Mouse (Mus musculus): ENCODE results near the gene Dxo.
"Not testable (repeated sequence)": the region's sequence is repeated elsewhere in the genome, so short reads cannot be mapped to it uniquely, and the experiment has no call there.

The Dxo gene

GRCm38 (mm10) chr17:34836856-34837221, at the start of gene Dxo, which contains the start of gene Stk19:
TSS of gene Dxo (plus strand) at chr17:34837019.
TSS of gene Stk19 (minus strand) at chr17:34836945.
- DNase-seq: peak; percentile 98

DNA sequence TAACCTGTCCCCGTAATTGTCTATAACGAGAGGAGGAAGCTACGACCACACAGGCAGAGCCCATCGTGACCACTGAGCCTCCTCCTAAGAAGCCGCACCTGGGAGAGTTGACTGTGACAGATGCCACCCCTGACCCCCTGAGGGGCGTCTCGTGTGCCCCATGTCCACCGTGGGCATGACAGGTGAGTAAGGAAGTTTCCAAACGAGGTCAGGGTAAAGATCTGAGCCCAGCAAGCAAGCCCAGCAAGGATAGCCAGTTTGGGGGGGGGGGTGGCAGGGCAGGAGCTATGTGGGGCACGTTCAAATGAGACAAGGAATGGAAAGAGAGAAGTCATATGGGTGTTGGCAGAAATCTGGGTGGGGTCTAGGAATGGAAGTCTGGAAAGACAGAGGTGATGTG, 41.8 kb upstream of the Dxo start:
- no peak for DNase-seq

DNA sequence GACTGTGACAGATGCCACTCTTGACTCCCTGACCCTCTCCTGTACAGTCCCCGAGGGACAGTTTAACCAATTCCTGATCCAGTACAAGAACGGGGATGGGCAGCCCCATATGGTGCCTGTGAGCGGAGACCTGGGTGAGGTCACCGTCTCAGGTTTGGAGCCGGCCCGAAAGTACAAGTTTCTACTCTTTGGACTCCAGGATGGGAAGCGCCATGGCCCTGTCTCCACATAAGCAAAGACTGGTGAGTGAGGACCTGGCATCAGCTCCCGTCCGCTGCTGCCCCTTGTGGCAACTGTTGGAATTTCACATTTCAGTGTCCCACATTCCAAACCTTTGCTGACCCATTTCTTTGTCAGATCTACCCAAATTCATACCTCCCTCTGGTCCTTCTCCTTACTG, 41.2 kb upstream of the Dxo start:
- DNase-seq: peak; percentile 60

- DNase-seq: no peak
Measured at GRCm38 (mm10) chr17:34796311-34797140, 40.3 kb upstream of the Dxo start.

DNA sequence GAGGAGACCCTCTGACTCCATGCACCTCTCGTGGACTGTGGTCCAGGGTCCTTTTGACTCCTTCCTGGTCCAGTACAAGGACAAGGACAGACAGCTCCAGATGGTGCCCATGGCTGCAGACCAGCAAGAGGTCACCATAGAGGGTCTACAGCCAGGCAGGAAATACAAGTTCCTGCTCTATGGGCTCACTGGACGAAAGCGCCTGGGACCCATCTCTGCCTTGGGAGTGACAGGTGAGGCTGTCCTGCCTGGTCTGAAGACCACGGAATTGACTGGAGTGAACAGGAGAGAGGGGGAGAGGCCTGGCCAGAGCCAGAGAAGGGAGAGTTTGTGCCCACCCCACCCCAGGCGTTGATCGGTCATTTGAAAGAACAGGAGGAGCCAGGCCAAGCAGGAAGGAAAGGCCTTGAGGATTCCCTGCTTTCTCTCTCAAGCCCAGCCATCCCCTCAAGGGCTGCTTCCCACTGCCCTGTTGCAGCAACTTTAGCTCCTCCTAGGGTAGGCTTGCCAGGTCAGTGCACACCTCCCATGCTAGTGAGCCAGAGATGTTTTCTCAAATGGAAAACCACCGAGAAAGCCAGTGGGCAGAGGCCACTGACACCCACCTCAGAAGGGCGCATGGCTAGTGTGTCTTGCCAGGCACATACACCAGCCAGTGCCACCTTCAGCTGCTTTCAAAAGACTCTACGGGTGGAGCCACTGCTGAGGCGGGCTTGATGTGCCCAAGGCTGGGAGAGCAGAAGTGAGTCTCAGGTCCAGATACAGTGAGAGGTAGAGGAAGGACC, 39.4 kb upstream of the Dxo start:
- DNase-seq: not testable (repeated sequence)

DNA sequence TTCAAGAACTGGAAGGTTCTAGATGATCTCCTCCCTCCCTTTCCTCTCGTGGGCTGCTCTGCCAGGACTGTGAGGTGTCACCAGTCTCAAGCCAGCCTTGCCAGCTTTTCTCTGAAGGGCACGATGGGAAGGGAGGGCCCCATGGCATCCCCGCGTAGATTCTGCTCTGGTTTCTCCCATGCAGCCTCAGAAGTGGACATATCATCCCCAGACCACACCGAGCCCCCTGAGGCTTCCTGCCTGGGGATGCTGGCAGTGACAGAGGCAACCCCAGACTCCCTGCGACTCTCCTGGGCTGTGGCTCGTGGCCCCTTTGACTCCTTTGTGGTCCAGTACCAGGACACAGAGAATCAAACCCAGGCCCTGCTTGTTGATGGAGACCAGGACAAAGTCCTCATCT, 38.7 kb upstream of the Dxo start:
- DNase-seq: not testable (repeated sequence)

DNA sequence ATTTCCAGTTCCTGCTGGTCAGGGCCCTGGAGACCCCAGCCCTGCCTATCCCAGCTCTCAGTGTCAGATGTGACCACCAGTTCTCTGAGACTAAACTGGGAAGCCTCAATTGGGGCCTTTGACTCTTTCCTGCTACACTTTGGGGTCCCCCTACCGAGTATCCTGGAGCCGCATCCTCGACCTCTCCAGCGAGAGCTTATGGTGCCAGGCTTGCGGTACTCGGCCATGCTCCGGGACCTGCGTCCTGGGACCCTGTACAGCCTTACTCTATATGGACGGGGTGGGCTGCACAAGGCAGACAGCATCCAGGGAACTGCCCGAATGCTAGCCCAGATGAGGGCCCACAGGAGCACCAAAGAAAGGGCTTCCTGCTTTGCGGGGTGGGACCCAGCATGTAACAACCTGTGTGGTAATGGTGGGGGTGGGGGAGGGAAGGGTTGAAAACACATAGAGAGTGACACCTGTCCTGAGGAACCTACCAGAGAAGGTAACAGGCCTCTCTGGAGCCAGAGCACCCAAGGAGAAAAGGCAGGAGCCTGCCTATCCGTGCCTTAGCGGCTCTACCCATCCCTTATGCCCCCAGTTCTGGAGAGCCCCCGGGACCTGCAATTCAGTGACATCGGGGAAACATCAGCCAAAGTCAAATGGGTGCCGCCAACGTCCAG, 37.8 kb upstream of the Dxo start:
- no peak for DNase-seq

- no peak for DNase-seq
Measured at GRCm38 (mm10) chr17:34799531-34799925, 37.3 kb upstream of the Dxo start.

GRCm38 (mm10) chr17:34800781-34801305, 36.0 kb upstream of the Dxo start:
- DNase-seq: not testable (repeated sequence)

DNA sequence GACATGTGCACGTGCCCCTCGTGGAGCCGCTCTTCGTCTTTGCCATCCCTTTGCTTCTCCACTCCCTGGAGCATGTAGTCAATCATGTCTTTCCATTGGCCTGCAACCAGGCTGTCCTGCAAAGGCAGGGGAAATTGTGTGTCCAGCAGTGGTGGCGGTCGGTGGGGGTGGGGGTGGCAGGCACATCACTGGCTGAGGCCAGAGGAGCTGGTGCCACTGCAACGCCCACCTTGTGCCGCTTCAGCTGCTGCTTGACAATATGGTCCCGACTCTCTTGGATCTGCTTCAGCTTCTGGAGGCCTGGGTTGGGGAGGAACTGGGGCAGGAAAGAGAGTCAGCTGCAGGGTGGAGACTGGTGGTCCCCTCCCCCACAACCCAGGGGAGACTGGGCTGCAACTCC, 34.1 kb upstream of the Dxo start:
- DNase-seq: not testable (repeated sequence)

DNA sequence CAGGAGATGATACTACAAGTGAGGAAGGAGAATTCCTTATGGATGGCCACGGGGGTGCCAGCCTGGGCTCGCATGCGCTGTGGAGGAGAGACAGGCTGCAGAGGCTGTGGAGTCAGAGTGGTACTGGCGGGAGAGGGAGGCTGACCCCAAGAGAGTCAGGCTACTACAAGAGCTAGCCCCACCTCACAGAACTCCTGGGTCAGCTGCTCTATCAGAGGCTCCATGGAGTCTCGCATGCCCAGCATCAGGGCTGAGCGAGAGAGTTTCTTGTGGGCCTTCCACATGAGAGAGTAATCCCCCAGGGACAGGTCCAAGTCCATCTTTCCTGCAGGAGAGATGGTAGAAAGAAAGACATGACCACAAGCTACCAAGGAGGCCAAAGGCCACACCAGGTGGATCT, 33.5 kb upstream of the Dxo start:
- DNase-seq: not testable (repeated sequence)

- DNase-seq: not testable (repeated sequence)
Measured at GRCm38 (mm10) chr17:34804301-34804700, 32.5 kb upstream of the Dxo start, which contains the start of gene Cyp21a1. TSS of gene Cyp21a1 (minus strand) at chr17:34804561.

DNA sequence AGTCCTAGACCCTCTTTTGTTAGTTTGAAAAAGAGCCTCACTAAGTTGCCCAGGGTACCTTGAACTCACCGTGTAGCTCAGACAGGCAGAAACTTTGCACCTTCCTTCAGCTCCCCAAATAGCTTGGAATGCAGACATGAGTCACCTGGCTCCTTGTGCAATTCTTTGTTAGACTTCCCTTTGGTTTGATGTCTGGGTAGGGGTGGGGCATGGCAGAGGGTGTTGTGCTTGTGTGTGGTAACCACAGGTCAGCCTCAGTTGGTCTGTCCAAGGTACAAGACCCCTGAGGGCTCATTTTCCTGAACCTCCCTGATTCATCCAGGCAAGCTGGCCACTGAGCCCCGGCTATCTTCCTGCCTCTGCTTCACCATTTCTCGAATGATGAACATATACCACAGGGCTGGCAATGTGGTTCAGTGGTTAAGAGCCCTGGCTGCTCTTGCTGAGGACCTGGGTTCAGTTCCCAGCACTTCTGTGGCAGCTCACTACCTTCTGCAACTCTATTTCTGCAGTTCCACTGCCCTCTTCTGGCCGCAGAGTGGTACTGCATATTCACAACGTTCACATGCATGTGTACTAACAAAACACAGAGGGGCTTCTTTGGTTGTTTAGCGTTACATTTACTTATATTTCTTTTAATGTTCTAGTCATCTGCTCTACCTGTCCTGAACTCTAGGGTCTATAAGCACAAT, 31.8 kb upstream of the Dxo start:
- DNase-seq: peak; percentile 8

DNA sequence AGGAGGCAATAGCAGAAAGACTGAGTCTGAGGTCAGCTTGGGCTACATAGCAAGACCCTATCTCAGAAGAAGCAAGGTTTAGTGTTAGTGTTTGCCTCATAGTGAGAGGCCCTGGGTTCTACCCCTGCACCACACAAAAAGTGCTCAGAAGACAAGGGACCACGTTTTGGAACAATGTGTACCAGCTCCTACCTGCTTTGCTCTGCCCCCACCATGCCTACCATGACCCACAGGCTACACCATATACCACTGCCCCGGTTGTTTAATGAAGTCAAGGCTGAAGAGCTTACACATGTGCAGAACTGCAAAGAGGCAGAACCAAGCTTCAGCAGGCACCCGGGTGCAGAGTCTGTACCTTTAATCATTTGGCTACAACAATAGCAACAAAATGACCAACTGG, 29.6 kb upstream of the Dxo start:
- DNase-seq: no peak

DNA sequence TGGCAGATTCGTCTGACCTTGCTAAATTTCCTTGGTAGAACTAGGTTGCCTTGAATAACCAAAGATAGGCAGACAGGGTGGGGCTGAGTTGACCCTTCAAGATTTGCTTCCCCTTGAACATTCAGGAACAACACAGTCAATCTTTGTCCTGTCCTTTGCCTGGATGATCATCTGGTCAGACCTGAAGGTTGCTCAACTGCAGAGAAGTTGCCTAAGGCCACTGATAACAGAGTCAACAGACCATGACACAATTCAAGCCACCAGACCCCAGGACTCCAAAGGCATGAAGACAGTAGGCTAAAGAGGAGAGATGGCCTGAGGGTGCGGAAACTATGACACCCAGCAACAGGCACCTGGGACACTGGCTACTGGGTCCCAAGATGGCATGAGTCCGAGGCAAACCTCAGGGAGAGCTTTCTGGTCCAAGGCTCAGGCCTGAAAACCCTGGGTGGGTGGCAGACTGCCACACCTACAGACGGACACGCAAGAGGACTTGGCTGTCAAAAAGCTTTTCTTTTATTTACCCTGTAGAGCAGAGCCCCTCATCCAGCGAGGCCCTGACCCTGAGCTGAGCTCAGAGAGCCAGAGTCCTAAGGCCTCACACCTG, 28.1 kb upstream of the Dxo start:
- DNase-seq: no peak

DNA sequence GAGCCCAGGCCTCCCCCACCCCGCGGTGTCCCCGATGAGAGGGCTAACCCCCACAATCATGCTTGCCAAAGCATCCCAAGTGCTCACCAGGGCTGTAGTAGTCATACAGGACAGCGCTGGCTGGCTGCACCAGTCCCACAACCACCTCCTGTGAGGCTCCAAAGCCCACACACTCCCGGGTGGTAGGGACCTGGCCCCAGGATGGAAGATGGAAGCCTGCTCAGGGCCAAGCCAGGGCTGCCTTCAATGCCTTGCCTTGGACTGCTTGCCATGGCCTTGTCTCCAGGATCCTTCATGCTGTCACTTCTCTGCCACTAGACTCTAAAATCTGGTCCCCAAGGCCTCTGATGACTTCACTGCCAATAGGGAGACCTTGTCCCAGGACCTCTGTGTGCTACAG, 26.4 kb upstream of the Dxo start:
- DNase-seq: not testable (repeated sequence)

- DNase-seq: not testable (repeated sequence)
Measured at GRCm38 (mm10) chr17:34810811-34811210, 26.0 kb upstream of the Dxo start.

GRCm38 (mm10) chr17:34811275-34811674, 25.5 kb upstream of the Dxo start:
- DNase-seq: no peak

DNA sequence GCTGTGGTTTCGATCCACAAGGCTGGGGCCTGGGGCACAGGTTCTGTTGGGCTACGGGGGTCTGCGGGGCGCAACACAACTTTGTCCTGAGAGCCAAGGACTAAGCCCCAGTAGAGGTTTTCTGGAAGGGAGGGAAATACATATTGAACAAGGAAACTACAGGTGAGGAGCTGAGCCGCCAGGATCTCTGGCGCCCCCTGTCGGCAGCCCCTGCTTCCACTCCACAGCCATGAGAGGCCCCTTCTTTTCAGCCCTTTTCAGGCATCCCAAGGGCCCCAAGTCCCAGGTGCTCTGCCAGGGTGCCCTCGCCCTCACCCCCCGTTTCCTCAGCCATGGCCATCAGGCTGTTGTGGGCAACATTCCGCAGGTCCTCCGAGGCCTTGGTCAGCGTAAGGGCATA, 23.1 kb upstream of the Dxo start:
- DNase-seq: peak; percentile 30

- DNase-seq: no peak
Measured at GRCm38 (mm10) chr17:34814818-34815370, 21.9 kb upstream of the Dxo start.

DNA sequence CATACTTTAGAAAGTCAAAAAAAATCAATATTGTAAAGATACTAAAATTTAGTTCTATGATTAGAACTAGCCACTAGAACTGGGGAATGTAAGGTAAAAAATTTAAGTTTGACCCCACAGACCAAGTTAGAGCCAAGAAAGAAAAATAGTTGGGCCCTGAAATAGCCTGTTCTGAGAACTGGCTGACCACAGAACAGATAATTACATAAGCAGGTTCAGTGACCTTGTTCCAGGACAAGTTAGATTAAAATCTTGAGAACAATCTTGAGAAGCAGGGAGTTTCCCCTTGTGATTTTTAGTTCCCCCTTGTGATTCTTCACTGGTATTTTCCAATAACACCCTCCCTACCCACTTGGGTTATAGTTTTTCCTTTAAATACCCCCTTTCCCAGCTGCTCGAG, 6.0 kb upstream of the Dxo start:
- not testable (repeated sequence) for DNase-seq
